Mouse (Mus musculus): ENCODE data around the gene H2-Aa. TPM values are rescaled to one million over a fixed set of nuclear protein-coding genes. Genes with fewer than 3 reads are reported as not detected.

H2-Aa gene
- polyA plus RNA-seq, 1 experiment = not detected

DNA sequence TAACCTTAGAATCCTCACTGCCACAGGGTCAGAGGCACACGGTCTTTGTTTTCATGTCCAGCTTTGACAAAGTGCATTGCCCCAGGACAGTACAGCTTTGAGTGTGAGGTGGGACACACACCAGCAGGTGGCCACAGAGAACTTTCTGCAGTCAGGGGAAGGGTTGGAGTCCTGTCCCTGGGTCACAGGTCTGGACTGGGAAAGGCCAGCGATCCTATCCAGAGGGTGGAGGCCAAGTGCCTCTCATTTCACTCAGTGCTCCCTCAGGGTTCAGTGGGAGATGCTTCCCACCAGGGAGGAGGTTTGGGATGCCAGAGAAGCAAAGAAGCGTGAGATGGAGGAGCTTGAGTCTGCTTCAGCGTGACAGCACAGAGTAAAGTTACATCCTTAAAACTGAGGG, 36.0 kb downstream of the H2-Aa start:
- no peak overlapping the region for H3K4me3 ChIP-seq (ENCODE audit: insufficient read depth, low read length)
- no peaks in the 10 kb centered on the region for H3K4me1 ChIP-seq (ENCODE audit: control insufficient read depth, insufficient read depth, low read length)
- TF ChIP-seq POLR2A (IDR thresholded peaks at IDR 0.05; ENCODE audit: low read depth, low read length) = no peak
- peak; percentile 36; the same call in 1 of the 2 replicates for TF ChIP-seq CTCF (IDR thresholded peaks at IDR 0.05; ENCODE audit: borderline replicate concordance, insufficient read depth, low read length)
- no peak overlapping the region for H3K27ac ChIP-seq (ENCODE audit: insufficient read depth, low read length)

- Histone ChIP-seq H3K4me1 (ENCODE audit: control insufficient read depth, insufficient read depth, low read length) (no peaks in the 10 kb centered on the region), H3K27ac (ENCODE audit: insufficient read depth, low read length) (no peak overlapping the region), H3K4me3 (ENCODE audit: insufficient read depth, low read length) (no peak overlapping the region)
- 0 out of 2 replicates have a peak, but pooled peaks have one; percentile 9 for TF ChIP-seq CTCF (IDR thresholded peaks at IDR 0.05; ENCODE audit: borderline replicate concordance, insufficient read depth, low read length)
- no peak for TF ChIP-seq POLR2A (IDR thresholded peaks at IDR 0.05; ENCODE audit: low read depth, low read length)
Observed at GRCm38 (mm10) chr17:34249878-34250277, 37.7 kb downstream of the H2-Aa start.

DNA sequence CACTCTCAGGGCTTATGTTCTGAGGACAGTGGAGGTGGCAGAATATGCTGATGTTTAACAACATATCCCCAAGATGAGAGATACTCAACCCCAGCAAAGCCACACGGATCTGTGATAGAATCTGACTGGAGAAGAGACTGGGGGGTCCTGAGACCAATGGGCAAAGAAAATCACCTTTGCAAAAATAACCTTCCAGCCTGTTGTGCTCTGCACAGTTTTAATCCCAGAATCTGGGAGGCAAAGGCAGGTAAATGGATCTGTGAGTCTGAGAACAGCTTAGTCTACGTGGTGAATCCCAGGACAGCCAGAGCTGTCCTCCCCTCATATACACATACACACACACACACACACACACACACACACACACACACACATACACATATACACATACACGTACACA, 38.3 kb downstream of the H2-Aa start:
- Histone ChIP-seq H3K27ac (ENCODE audit: insufficient read depth, low read length) (no peak overlapping the region), H3K4me1 (ENCODE audit: control insufficient read depth, insufficient read depth, low read length) (no peaks in the 10 kb centered on the region), H3K4me3 (ENCODE audit: insufficient read depth, low read length) (no peak overlapping the region)
- TF ChIP-seq CTCF (IDR thresholded peaks at IDR 0.05; ENCODE audit: borderline replicate concordance, insufficient read depth, low read length) (no peak), POLR2A (IDR thresholded peaks at IDR 0.05; ENCODE audit: low read depth, low read length) (no peak)

- no peak overlapping the region for H3K4me3 ChIP-seq (ENCODE audit: insufficient read depth, low read length)
- TF ChIP-seq POLR2A (IDR thresholded peaks at IDR 0.05; ENCODE audit: low read depth, low read length) (no peak), CTCF (IDR thresholded peaks at IDR 0.05; ENCODE audit: borderline replicate concordance, insufficient read depth, low read length) (no peak)
- H3K27ac ChIP-seq (ENCODE audit: insufficient read depth, low read length) = no peak overlapping the region
- H3K4me1 ChIP-seq (ENCODE audit: control insufficient read depth, insufficient read depth, low read length) = no peaks in the 10 kb centered on the region
Observed at GRCm38 (mm10) chr17:34248764-34249163, 38.9 kb downstream of the H2-Aa start.

- no peak overlapping the region for H3K4me3 ChIP-seq (ENCODE audit: insufficient read depth, low read length)
- no peak overlapping the region for H3K27ac ChIP-seq (ENCODE audit: insufficient read depth, low read length)
- H3K4me1 ChIP-seq (ENCODE audit: control insufficient read depth, insufficient read depth, low read length) = no peaks in the 10 kb centered on the region
- no peak for TF ChIP-seq POLR2A (IDR thresholded peaks at IDR 0.05; ENCODE audit: low read depth, low read length)
- no peak for TF ChIP-seq CTCF (IDR thresholded peaks at IDR 0.05; ENCODE audit: borderline replicate concordance, insufficient read depth, low read length)
Observed at GRCm38 (mm10) chr17:34247047-34247446, 40.6 kb downstream of the H2-Aa start.

DNA sequence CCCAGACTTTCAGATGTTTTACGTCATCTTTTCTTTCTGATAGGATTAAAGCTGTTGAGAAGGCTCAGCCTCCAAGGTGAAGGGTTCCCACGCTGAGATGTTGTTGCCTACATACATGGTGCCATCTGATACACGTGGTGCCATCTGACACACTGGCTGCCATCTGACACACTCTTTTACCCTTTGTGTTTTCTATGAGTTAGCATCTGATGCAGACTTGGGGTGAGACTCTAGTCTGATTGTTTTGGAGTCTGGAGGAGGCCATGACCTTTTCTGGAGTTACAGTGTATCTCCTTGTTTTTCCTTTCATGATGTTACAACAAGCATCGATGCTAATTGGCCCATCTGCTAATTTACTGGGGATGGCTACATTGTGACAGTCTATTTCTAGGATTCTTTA, 43.0 kb downstream of the H2-Aa start:
- no peak for TF ChIP-seq POLR2A (IDR thresholded peaks at IDR 0.05; ENCODE audit: low read depth, low read length)
- TF ChIP-seq CTCF (IDR thresholded peaks at IDR 0.05; ENCODE audit: borderline replicate concordance, insufficient read depth, low read length) = no peak
- no peak overlapping the region for H3K27ac ChIP-seq (ENCODE audit: insufficient read depth, low read length)
- H3K4me1 ChIP-seq (ENCODE audit: control insufficient read depth, insufficient read depth, low read length) = no peaks in the 10 kb centered on the region
- no peak overlapping the region for H3K4me3 ChIP-seq (ENCODE audit: insufficient read depth, low read length)

GRCm38 (mm10) chr17:34240916-34241315, 46.7 kb downstream of the H2-Aa start:
- TF ChIP-seq CTCF (IDR thresholded peaks at IDR 0.05; ENCODE audit: borderline replicate concordance, insufficient read depth, low read length) (no peak), POLR2A (IDR thresholded peaks at IDR 0.05; ENCODE audit: low read depth, low read length) (no peak)
- H3K27ac ChIP-seq (ENCODE audit: insufficient read depth, low read length) = no peak overlapping the region
- H3K4me1 ChIP-seq (ENCODE audit: control insufficient read depth, insufficient read depth, low read length) = no peaks in the 10 kb centered on the region
- no peak overlapping the region for H3K4me3 ChIP-seq (ENCODE audit: insufficient read depth, low read length)

DNA sequence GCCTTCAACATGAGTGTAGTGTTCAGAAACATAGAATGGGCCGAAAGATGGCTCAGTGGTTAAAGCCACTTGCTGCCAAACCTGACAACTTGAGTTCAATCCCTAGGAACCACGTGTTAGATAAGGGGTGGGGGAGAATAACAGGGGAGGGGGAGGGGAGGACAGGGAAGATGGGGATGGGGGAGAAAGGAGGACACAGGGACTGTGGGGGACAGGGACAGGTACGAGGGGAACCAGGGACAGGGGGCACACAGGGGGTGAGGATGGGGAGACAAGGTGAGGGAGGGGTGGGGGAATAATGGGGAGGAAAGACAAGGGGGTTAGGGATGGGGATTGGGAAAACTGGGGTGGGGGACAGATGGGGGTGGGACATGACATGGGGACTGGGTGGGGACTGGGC, 47.3 kb downstream of the H2-Aa start:
- H3K27ac ChIP-seq (ENCODE audit: insufficient read depth, low read length) = no peak overlapping the region
- TF ChIP-seq CTCF (IDR thresholded peaks at IDR 0.05; ENCODE audit: borderline replicate concordance, insufficient read depth, low read length) (no peak), POLR2A (IDR thresholded peaks at IDR 0.05; ENCODE audit: low read depth, low read length) (no peak)
- H3K4me3 ChIP-seq (ENCODE audit: insufficient read depth, low read length) = no peak overlapping the region
- no peaks in the 10 kb centered on the region for H3K4me1 ChIP-seq (ENCODE audit: control insufficient read depth, insufficient read depth, low read length)

DNA sequence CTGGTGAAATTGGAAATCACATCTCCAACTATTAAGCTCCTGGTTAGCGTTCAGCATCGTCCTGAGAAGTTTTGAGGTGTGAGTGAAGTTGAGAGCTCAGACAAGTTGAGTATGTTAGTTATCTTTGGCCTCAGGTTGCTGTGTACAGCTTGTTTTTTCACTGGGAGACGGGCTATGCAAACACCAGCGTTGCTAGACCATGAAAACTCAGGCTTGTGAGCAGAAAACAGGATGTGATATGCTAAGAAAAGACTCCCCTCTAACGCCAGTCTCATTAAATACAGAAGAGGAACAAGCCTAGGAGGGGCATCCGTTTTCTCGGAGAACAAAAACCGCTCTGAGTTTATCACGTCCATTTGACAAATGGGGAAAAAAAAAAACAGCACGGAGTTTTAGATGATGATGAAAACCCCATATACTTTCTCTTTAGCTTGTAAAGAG, 48.0 kb downstream of the H2-Aa start:
- Histone ChIP-seq H3K4me3 (ENCODE audit: insufficient read depth, low read length) (no peak overlapping the region), H3K4me1 (ENCODE audit: control insufficient read depth, insufficient read depth, low read length) (no peaks in the 10 kb centered on the region), H3K27ac (ENCODE audit: insufficient read depth, low read length) (no peak overlapping the region)
- no peak for TF ChIP-seq CTCF (IDR thresholded peaks at IDR 0.05; ENCODE audit: borderline replicate concordance, insufficient read depth, low read length)
- no peak for TF ChIP-seq POLR2A (IDR thresholded peaks at IDR 0.05; ENCODE audit: low read depth, low read length)

DNA sequence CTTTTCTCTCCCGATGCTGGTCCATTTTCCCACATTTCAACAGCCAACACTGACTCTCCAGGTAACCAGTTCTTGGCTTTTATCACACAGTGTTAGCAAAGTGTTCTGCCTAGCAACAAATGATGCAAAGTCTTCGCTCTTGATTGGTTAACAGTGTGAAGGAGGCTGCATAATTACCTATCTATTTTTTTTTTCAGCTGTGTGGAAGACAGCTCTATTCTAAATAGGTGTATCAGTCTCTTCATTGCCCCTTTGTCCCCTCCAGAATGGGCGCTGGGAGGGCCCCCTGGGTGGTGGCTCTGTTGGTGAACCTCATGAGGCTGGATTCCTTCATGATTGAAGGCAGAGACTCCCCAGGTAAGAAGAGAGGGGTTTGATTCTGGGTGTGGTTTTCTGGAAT, 48.9 kb downstream of the H2-Aa start, which contains the start of gene H2-Ob:
Gene H2-Ob (plus strand): TSS at position 198 of the 400 bp plus-strand sequence.
- TF ChIP-seq CTCF (IDR thresholded peaks at IDR 0.05; ENCODE audit: borderline replicate concordance, insufficient read depth, low read length) = no peak
- TF ChIP-seq POLR2A (IDR thresholded peaks at IDR 0.05; ENCODE audit: low read depth, low read length) = no peak
- Histone ChIP-seq H3K4me1 (ENCODE audit: control insufficient read depth, insufficient read depth, low read length) (no peaks in the 10 kb centered on the region), H3K27ac (ENCODE audit: insufficient read depth, low read length) (no peak within 1 kb of the TSS), H3K4me3 (ENCODE audit: insufficient read depth, low read length) (no peak within 1 kb of the TSS)

GRCm38 (mm10) chr17:34237741-34238140, 49.9 kb downstream of the H2-Aa start:
- no peak overlapping the region for H3K4me3 ChIP-seq (ENCODE audit: insufficient read depth, low read length)
- TF ChIP-seq CTCF (IDR thresholded peaks at IDR 0.05; ENCODE audit: borderline replicate concordance, insufficient read depth, low read length) (no peak), POLR2A (IDR thresholded peaks at IDR 0.05; ENCODE audit: low read depth, low read length) (no peak)
- H3K4me1 ChIP-seq (ENCODE audit: control insufficient read depth, insufficient read depth, low read length) = no peaks in the 10 kb centered on the region
- H3K27ac ChIP-seq (ENCODE audit: insufficient read depth, low read length) = no peak overlapping the region

Data from embryonic fibroblast, embryonic 13.5 days (primary cell).